Mouse (Mus musculus): Measurements from ENCODE around the gene Eng.

DNA sequence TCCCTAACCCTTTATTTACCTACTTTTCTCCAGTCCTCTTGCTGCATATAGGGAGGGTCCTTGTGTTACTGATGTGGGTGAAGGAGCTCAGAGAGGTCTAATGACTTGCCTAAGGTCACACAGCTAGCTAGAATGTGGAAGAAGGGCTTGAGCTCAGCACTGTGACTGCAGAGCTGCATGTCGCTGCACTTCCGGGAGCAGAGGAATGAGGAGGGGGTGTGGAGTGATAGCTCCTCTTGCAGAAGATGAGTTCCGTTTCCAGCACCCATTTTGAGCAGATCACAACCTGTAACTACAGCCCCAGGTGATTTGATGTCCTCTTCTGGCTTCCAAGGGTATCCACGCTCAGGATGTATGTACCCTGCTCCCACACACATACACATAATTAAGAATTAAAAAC, 77.8 kb downstream of the Eng start:
- TF ChIP-seq CTCF (IDR thresholded peaks at IDR 0.05; ENCODE audit: control insufficient read depth, insufficient read depth, insufficient replicate concordance, low read depth, low read length) = no peak
- TF ChIP-seq POLR2A (IDR thresholded peaks at IDR 0.05; ENCODE audit: control insufficient read depth, low read depth, low read length) = no peak
